Mouse (Mus musculus): ENCODE data around the gene Cobll1.

DNA sequence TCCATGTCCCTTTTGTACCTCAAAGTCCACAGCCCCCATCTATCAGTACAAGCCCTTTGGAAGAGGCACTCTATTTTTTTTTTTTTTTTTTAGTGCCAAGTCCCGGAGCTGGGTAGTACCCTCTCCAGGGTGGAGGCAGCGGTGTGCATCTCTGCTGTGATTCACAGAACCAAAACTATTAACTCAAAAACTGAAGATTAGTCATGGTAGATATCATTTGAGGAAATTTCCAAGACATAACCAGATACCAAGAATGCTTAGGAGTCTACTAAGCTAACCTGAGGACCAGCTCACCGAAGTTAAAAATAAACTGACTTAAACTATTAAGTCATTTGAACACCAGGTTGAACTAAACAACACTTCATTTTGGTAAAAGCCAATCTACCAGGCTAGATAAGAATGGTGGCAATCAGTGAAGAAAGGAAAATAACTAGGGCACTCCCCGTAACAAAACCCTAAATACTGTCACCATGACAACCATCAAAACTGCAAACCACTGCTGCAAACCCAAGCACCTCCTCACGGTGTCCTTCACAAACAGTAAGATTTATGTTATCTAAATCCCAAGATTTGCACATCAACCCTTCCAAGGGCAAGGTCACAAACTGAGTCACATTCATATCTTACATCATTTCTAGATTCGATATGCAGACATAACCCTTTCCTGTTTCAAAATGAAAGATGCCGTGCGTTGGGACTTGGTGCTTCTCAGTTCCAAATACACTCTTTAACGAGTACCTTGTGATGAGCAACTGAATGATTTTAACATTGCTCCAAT lies 43.8 kb downstream of the Cobll1 start:
- TF ChIP-seq POLR2A (IDR thresholded peaks at IDR 0.05; ENCODE audit: extremely low read depth, insufficient read depth, low read length), result no peak
- TF ChIP-seq CTCF (IDR thresholded peaks at IDR 0.05; ENCODE audit: low read depth, low read length), result no peak

All from liver, adult 2 months (tissue).